Mouse (Mus musculus): ENCODE data around the gene Fbxo48.
A peak's percentile ranks its signal among the peaks of the same experiment; 100 is the strongest.

Gene Fbxo48

GRCm38 (mm10) chr11:16950976-16951760, at the start of gene Fbxo48:
Gene Fbxo48 (plus strand): TSS chr11:16951375.
- DNase-seq (ENCODE audit: low spot score) = peak; percentile 96

GRCm38 (mm10) chr11:16904302-16905011, 46.7 kb upstream of the Fbxo48 start:
- peak; percentile 12 for DNase-seq (ENCODE audit: low spot score)

GRCm38 (mm10) chr11:16905012-16905332, 46.2 kb upstream of the Fbxo48 start:
- no peak for DNase-seq (ENCODE audit: low spot score)

- no peak for DNase-seq (ENCODE audit: low spot score)
Observed at GRCm38 (mm10) chr11:16906530-16906929, 44.6 kb upstream of the Fbxo48 start.

DNA sequence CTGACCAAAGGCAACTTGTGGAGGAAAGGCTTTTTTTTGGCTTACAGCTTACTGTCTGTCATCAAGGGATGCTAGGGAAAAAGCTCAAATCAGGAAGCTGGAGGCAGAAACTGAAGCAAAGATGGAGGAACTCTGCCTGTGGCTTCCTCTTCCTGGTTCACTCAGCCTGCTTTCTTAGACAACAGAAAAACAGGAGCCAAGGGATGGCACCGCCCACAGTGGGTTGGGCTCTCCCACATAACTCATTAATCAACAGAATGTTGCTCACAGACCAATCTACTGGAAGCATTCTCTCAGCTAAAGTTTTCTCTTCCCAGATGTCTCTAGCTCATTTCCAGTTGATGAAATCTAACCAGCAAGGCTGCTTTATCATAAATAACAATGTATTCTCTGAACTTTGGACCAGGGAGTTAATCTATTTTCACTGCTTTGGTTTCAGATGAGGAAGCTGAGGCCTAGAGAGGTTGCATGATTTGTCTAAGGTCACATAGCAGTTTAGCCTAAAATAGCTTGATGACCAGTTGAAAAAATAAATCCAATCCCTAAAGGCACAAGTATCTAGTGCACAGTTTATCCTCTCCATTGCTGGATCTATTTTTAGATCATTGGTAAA, 43.6 kb upstream of the Fbxo48 start:
- DNase-seq (ENCODE audit: low spot score) = no peak

DNA sequence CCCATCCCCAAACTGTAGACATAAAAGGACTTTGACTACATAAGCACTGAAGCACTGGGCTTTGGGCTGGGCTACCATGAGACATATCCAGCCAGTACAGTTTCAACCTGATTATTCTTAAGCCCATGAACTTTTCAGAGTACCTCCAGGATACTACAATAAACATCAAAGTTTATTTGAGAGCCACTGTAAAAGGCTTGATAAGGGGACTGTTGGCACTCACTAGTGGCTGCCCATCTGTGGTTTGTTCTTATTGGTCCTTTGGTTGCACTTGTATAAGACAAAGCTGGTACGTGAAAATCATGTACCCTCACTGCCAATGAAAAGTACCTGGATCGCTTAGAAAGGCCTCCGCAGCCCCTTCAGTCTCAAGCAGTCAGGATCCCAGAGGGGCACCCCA, 36.4 kb upstream of the Fbxo48 start:
- no peak for DNase-seq (ENCODE audit: low spot score)

DNA sequence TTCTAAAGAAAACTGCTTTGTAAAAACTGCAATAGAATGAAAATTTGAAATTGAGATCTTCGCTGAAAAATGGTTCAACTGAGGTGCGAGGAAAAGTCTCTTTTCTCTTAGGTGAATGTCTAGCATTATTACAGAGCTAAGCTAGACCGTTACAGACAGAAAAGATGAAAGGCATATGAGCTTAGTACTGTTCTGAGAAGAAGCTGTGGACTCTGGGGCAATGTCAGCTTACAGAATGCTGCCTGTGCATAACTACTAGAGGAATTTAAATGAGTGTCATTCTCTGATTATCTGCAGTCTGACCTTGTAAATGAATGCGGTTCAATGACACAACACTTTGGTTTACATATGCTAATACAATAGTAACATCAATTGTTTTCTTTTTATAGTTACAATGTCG, 35.3 kb upstream of the Fbxo48 start:
- DNase-seq (ENCODE audit: low spot score) = no peak

- DNase-seq (ENCODE audit: low spot score) = no peak
Observed at GRCm38 (mm10) chr11:16917512-16917911, 33.7 kb upstream of the Fbxo48 start.

- no peak for DNase-seq (ENCODE audit: low spot score)
Observed at GRCm38 (mm10) chr11:16932159-16932558, 19.0 kb upstream of the Fbxo48 start.

DNA sequence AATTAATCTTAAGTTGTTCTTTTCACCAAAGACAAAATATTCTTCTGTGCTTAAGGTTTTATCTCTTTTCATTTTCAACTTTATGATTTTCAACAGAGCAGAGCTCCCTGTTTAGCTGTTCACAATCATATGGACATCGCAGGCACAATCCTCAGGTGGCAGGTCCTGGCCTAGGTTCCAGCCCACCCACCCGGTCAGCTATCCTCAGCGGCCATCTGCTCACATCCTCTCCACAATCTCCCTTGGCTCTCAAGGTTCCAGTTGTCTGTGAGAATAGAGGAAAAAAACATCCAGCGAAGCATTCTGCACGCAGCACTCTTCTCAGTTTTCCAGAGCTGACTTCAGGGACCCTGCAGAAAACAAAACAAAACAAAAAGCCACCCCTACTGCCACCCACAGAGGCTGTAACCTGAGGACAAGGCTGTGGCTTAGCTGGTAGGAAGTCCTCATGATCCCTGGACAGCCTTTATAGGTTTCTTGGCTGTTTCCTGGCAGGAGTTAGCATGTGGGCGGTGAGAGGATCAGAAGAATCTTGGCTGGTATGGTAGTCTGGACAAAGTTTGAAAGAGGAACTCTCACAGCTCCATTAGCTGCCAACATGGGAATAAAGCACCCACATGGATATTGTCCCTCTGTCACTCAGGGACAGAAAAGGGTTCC, 15.5 kb upstream of the Fbxo48 start:
- no peak for DNase-seq (ENCODE audit: low spot score)

- DNase-seq (ENCODE audit: low spot score) = peak; percentile 32
Observed at GRCm38 (mm10) chr11:16941103-16941793, 9.9 kb upstream of the Fbxo48 start.

GRCm38 (mm10) chr11:16941973-16942452, 9.2 kb upstream of the Fbxo48 start:
- no peak for DNase-seq (ENCODE audit: low spot score)

DNA sequence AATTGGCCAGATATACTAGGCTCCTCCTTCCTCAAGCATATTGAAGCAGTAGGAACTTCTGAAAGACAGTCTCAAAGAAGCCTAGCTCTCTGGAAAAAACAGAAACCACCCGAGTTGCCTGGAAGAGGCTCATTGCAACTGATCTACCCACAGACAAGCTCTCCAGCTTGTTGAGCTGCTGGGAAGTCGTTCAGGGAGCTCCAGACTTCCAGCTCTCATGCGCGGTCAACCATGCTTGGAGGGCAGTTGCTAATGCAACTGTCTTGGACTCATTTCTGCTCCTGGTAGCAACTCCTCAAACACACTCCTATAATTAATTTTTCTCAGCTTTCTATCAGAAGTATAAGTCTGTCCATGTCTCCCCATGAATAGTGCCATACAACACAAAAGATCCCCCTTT, 8.2 kb upstream of the Fbxo48 start:
- no peak for DNase-seq (ENCODE audit: low spot score)

DNA sequence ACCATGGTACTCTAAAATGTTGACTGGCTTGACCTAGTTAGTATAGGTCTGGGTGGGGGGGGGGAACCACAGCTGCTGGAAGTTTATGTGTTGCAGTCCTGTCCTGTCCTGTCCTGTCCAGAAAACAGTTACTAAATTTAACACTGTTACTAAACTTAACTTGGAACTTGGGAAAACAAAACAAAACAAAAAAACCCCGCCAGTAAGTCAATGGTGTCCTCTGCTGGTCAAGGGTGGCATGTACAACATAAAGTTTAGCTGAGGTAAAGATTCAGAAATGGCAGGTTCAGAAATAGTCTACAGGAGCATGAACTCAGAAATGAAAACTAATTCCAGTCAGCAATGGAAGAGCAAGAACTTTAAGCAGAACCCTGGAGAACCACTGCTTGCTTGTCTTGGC, 2.4 kb upstream of the Fbxo48 start:
- DNase-seq (ENCODE audit: low spot score) = peak; percentile 31

DNA sequence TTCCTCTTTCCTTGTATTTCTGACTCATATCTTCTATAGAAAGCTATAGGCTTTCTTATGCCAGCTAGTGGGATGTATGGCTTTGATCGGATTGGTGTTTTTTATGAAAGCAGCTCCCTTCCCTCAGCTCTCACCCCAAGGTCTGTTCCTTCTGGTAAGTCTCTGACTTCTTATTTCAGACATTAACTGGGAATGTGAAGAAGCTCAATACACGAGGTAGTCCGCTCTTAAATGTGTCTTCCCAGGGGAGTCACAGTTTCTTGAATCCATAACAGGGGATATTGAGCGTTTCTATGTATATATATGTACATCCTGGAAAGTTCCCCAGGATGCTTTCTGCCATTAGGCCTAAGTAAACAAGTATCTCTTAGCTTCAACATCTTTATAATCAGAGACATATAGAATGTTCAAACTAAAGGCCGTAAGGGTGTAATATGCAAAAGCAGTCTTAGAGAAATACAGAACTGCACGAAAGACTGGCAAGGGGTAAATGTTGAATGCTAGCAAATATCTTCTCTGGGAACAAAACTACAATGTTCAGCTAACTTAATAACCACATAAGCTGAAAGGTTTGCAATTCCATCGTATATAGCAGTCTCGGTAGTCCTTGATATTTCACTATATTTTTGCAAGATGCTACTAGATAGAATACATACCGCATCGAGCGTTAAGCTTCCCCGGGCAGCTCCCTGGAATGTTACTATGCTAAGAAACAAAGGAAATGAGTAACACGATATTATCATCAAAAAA, 774 bp upstream of the Fbxo48 start:
- DNase-seq (ENCODE audit: low spot score) = no peak

DNA sequence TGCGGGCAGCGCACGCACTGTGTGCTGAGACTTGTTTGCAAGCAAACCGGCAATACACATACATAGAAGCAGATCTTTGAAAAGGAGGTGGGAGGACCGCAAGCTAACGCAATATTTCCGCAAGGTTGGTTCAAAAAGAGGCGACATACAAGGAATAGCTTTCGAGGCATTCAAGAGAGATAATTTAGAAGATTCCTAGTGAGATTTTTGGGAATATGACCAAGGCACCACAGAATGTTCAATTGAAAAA, 511 bp downstream of the Fbxo48 start:
- DNase-seq (ENCODE audit: low spot score) = no peak

GRCm38 (mm10) chr11:16956115-16956862, 5.1 kb downstream of the Fbxo48 start:
- DNase-seq (ENCODE audit: low spot score) = no peak

GRCm38 (mm10) chr11:16957030-16957429, 5.9 kb downstream of the Fbxo48 start:
- no peak for DNase-seq (ENCODE audit: low spot score)

DNA sequence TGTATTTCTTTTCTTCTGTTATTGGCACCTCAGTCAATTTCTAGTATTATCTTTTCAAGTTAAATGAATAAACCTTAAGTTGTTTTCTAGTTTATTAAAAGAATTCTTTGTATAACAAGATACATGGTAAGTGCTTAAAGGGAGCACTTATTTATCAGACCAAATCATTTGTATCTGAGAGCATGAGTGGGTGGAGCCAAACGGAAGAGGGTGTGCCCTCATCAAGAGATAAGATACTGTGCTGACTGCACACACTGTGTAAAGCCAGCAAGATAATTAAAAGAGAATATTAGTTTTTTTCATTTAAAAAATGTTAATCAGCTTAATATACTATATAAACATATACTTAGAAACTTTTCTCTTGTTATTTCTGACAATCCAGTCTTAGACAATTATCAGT, 7.3 kb downstream of the Fbxo48 start:
- no peak for DNase-seq (ENCODE audit: low spot score)

- peak; percentile 72 for DNase-seq (ENCODE audit: low spot score)
Observed at GRCm38 (mm10) chr11:16967806-16968205, 16.6 kb downstream of the Fbxo48 start.

- DNase-seq (ENCODE audit: low spot score) = no peak
Observed at GRCm38 (mm10) chr11:16969650-16970049, 18.5 kb downstream of the Fbxo48 start.
